Mouse (Mus musculus) brown adipose tissue, adult 24 weeks (tissue): ENCODE results near the gene 1810024B03Rik. TPM values are rescaled to one million over a fixed set of nuclear protein-coding genes. Genes with fewer than 3 reads are reported as not detected.

ENCODE experiments used
- H3K27ac ChIP-seq: fragments of 200-500 bp; replicated peaks from 2 replicates; pipeline ENCODE4 v1.5.1; 2012; ENCODE audit warnings: low read depth, mild to moderate bottlenecking, low read length
- H3K4me1 ChIP-seq: fragments of 200-500 bp; 2 replicates; pipeline ENCODE4 v1.6.1; 2012; ENCODE audit warnings: low read length, mixed read lengths; ENCODE audit not compliant: control insufficient read depth, insufficient read depth, insufficient read length
- H3K4me3 ChIP-seq: fragments of 200-500 bp; 2 replicates; pipeline ENCODE4 v1.5.1; 2012; ENCODE audit warnings: low read depth, mild to moderate bottlenecking, low read length, moderate library complexity; ENCODE audit not compliant: insufficient read depth
- polyA plus RNA-seq: library from polyadenylated mRNA; stranded (reverse); fragments of >200 nt; gene quantifications from 2 replicates; pipeline ENCODE4 v1.2.4, GENCODE M21; 2012; ENCODE audit not compliant: missing spikeins, insufficient read depth, insufficient read length

1810024B03Rik gene
- polyA plus RNA-seq, 1 experiment = 2.3 TPM

DNA sequence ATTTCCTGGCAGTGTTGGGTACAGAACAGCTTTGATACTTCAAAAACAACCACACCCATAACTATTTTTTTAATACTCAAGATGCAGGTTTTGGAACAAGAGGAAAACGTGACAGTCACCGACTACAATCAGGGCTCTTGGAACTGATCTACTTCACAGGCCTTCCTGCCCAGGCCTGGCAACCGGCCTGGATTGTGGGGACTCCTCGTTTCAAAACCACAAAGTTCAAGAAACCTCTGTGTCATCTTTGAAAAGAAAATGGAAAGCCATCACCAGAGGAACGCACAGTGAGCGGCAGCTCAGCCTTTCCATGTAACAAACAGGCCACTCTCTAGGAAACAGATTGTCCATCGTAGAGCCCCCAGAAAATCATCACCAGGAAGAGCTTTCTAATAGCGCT, 69.0 kb downstream of the 1810024B03Rik start:
- peaks cover 16% of the 10 kb centered on the region for H3K4me1 ChIP-seq
- H3K4me3 ChIP-seq = no peak overlapping the region
- H3K27ac ChIP-seq = peak overlapping the region; percentile 65

DNA sequence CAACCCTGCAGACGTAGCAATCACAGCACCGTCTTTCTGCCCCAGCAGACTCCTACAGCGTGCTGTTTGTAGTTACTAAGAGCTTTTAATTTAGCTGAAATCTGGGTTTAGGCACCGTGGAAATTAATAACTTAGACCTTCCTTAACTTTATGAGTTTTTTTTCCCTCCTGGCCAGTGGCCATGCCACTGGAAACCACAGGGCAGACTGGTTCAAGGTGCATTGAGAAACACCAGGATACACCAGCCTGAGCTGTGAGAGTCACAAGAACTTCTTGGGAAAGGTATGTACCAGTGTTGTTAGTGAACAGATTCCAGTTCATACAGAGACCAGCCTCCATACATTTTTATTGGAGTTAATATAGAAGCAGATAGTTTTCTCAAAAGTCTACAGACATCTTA, 69.6 kb downstream of the 1810024B03Rik start:
- H3K4me3 ChIP-seq = no peak overlapping the region
- H3K4me1 ChIP-seq = peaks cover 16% of the 10 kb centered on the region
- peak overlapping the region; percentile 60 for H3K27ac ChIP-seq

DNA sequence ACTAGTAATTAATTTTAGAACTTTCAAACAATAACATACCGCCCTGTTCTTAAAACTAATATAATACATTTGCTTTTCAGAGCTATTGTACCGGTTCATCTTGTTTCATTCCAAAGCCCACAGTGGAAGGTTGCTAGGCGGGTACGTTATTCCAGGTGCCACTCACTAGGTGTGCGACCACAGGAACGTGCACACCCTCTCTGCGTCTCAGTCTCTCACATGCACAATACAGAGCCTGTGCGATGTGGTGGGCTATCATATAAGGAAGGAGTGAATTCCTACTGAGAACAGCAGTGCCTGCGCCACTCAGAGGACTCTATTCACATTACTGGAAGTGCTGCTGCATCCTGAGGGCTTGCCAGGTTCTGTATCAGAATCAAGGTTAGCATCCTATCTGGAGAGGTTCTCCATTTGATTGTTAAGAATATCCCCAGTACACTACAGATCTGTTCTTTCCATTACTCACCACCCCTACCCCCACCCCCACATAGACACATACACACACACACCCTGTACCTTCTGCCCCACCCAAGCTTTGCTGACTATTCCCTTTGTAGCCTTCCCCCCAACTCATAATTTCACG, 70.2 kb downstream of the 1810024B03Rik start:
- Histone ChIP-seq H3K4me1 (peaks cover 16% of the 10 kb centered on the region), H3K4me3 (no peak overlapping the region), H3K27ac (peak overlapping the region; percentile 61)

DNA sequence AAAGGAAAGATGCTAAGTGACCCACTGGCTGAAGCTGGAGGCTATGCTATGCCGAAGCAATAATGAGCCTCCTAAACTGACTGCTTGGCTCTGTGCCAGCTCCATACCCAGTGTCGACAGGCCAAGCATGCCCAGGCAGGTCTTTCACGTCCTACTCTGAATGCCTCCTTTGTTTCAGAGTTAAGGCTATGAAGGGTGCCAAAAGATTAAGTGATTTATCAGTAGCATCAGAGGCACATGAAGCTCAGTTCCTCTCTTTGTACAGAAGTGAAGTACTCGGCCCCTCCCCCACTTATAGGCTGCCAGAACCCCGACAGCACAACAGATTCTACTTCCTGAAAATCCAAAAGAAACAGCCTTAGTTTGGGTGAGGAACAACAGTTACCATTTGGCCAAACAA, 71.1 kb downstream of the 1810024B03Rik start:
- H3K27ac ChIP-seq = peak overlapping the region; percentile 59
- H3K4me3 ChIP-seq = no peak overlapping the region
- H3K4me1 ChIP-seq = peaks cover 16% of the 10 kb centered on the region

Other genes with a start within 250 kb of the 1810024B03Rik start
- gene Ap4e1, start 199.6 kb downstream of the 1810024B03Rik start, polyA plus RNA-seq = 3.4 and 5.2 TPM in 2 replicates
- 68.1 and 106 TPM in 2 replicates for gene Blvra, start 137.6 kb downstream of the 1810024B03Rik start, polyA plus RNA-seq
- gene Ncaph, start 74.3 kb downstream of the 1810024B03Rik start, polyA plus RNA-seq = 1.0 and 1.5 TPM in 2 replicates
- gene Itpripl1, start 64.8 kb downstream of the 1810024B03Rik start, polyA plus RNA-seq = 2.2 and 3.3 TPM in 2 replicates
- 26.7 and 31.7 TPM in 2 replicates for gene Snrnp200, start 106 bp upstream of the 1810024B03Rik start, polyA plus RNA-seq
- gene Ciao1, start 39.5 kb upstream of the 1810024B03Rik start, polyA plus RNA-seq = 36.2 and 50.4 TPM in 2 replicates
- gene Tmem127, start 39.6 kb upstream of the 1810024B03Rik start, polyA plus RNA-seq = 18.6 and 27.3 TPM in 2 replicates
- gene Stard7, start 61.9 kb upstream of the 1810024B03Rik start, polyA plus RNA-seq = 71.1 and 87.5 TPM in 2 replicates
- gene Dusp2, start 127.9 kb upstream of the 1810024B03Rik start, polyA plus RNA-seq = 0.63 TPM in 1 of 2 replicates, not detected in the other
- not detected in 2 replicates for gene Astl, start 130.4 kb upstream of the 1810024B03Rik start, polyA plus RNA-seq
- 0.38 TPM in 1 of 2 replicates, not detected in the other for gene Adra2b, start 154.9 kb upstream of the 1810024B03Rik start, polyA plus RNA-seq
- not detected in 2 replicates for gene Gpat2, start 216.9 kb upstream of the 1810024B03Rik start, polyA plus RNA-seq
- gene Fahd2a, start 236.3 kb upstream of the 1810024B03Rik start, polyA plus RNA-seq = 103 and 106 TPM in 2 replicates